Mouse (Mus musculus) urinary bladder, postnatal 25 days (tissue): ENCODE results near the gene Cog7.

ENCODE experiments used
- DNase-seq: peaks from one replicate; pipeline ENCODE4 v3.0.0; 2022; ENCODE audit warnings: low spot score

Cog7 gene

GRCm38 (mm10) chr7:121981307-121981871 lies at the start of gene Cog7:
TSS of gene Cog7 (minus strand) at chr7:121981711.
- peak; percentile 94 for DNase-seq

GRCm38 (mm10) chr7:122022131-122022530 lies 40.6 kb upstream of the Cog7 start:
- no peak for DNase-seq

GRCm38 (mm10) chr7:122020667-122021354 lies 39.3 kb upstream of the Cog7 start, which contains the start of gene Gga2:
TSS of gene Gga2 (minus strand) at chr7:122021222.
- DNase-seq, result peak; percentile 88

GRCm38 (mm10) chr7:122020273-122020666 lies 38.8 kb upstream of the Cog7 start:
- no peak for DNase-seq

GRCm38 (mm10) chr7:122018978-122019377 lies 37.5 kb upstream of the Cog7 start:
- DNase-seq, result no peak

GRCm38 (mm10) chr7:122018247-122018646 lies 36.7 kb upstream of the Cog7 start:
- DNase-seq, result no peak

GRCm38 (mm10) chr7:122015734-122016133 lies 34.2 kb upstream of the Cog7 start:
- DNase-seq, result peak; percentile 27

GRCm38 (mm10) chr7:122015105-122015504 lies 33.6 kb upstream of the Cog7 start:
- peak; percentile 44 for DNase-seq

- DNase-seq, result no peak
Measured at GRCm38 (mm10) chr7:122012949-122013348, 31.4 kb upstream of the Cog7 start.

- DNase-seq, result no peak
Measured at GRCm38 (mm10) chr7:122012370-122012769, 30.9 kb upstream of the Cog7 start.

- DNase-seq, result no peak
Measured at GRCm38 (mm10) chr7:122000396-122000795, 18.9 kb upstream of the Cog7 start.

GRCm38 (mm10) chr7:121995961-121996360 lies 14.4 kb upstream of the Cog7 start:
- no peak for DNase-seq

GRCm38 (mm10) chr7:121975031-121975430 lies 6.5 kb downstream of the Cog7 start:
- DNase-seq, result peak; percentile 63

GRCm38 (mm10) chr7:121971698-121972097 lies 9.8 kb downstream of the Cog7 start:
- no peak for DNase-seq

GRCm38 (mm10) chr7:121970250-121970649 lies 11.3 kb downstream of the Cog7 start:
- DNase-seq, result no peak

- DNase-seq, result no peak
Measured at GRCm38 (mm10) chr7:121968816-121969215, 12.7 kb downstream of the Cog7 start.

- DNase-seq, result no peak
Measured at GRCm38 (mm10) chr7:121968242-121968641, 13.3 kb downstream of the Cog7 start.

- DNase-seq, result no peak
Measured at GRCm38 (mm10) chr7:121966169-121966568, 15.3 kb downstream of the Cog7 start.

- DNase-seq, result peak; percentile 25
Measured at GRCm38 (mm10) chr7:121963883-121964398, 17.6 kb downstream of the Cog7 start.

GRCm38 (mm10) chr7:121962571-121962959 lies 18.9 kb downstream of the Cog7 start:
- no peak for DNase-seq

GRCm38 (mm10) chr7:121961913-121962570 lies 19.5 kb downstream of the Cog7 start:
- no peak for DNase-seq

GRCm38 (mm10) chr7:121955802-121956201 lies 25.7 kb downstream of the Cog7 start:
- DNase-seq, result no peak
